Mouse (Mus musculus) olfactory bulb, adult 2 months (tissue): ENCODE results near the gene Clic6. TPM values are rescaled to one million over a fixed set of nuclear protein-coding genes. Genes with fewer than 3 reads are reported as not detected.
"Not testable (repeated sequence)": the region's sequence is repeated elsewhere in the genome, so short reads cannot be mapped to it uniquely, and the experiment has no call there.

Experiments
- H3K27ac ChIP-seq: fragments of 200-500 bp; 2 replicates; pipeline ENCODE4 v1.5.1; 2012; ENCODE audit warnings: low read depth, low read length; ENCODE audit not compliant: insufficient read depth
- H3K4me1 ChIP-seq: fragments of 200-500 bp; 2 replicates; pipeline ENCODE4 v1.6.1; 2012; ENCODE audit warnings: low read length; ENCODE audit not compliant: control insufficient read depth, insufficient read depth
- H3K4me3 ChIP-seq: fragments of 200-500 bp; 2 replicates; pipeline ENCODE4 v1.5.1; 2012; ENCODE audit warnings: mild to moderate bottlenecking, low read depth, low read length, moderate library complexity; ENCODE audit not compliant: insufficient read depth
- CTCF ChIP-seq: fragments of 200-500 bp; IDR thresholded peaks from 2 replicates; pipeline ENCODE4 v1.5.1; 2012; ENCODE audit warnings: low read depth, mild to moderate bottlenecking, low read length, moderate library complexity; ENCODE audit not compliant: insufficient read depth
- POLR2A ChIP-seq: fragments of 200-500 bp; IDR thresholded peaks from 2 replicates; pipeline ENCODE4 v1.6.1; 2012; ENCODE audit warnings: mild to moderate bottlenecking, low read depth, low read length, moderate library complexity; ENCODE audit not compliant: insufficient read depth
- WGBS: fragments of 180-500 bp; shearing (Covaris S2); methylation state at CpG from one replicate; pipeline ENCODE4 v1.1.7; 2018; 5-methylcytosine and 5-hydroxymethylcytosine counted together
- polyA plus RNA-seq: library from polyadenylated mRNA; stranded (reverse); fragments of >200 nt; gene quantifications from 2 replicates; pipeline ENCODE4 v1.2.4, GENCODE M21; 2012; ENCODE audit warnings: low replicate concordance; ENCODE audit not compliant: missing spikeins, insufficient read depth, insufficient read length

The Clic6 gene
- polyA plus RNA-seq, 1 experiment = not detected

DNA sequence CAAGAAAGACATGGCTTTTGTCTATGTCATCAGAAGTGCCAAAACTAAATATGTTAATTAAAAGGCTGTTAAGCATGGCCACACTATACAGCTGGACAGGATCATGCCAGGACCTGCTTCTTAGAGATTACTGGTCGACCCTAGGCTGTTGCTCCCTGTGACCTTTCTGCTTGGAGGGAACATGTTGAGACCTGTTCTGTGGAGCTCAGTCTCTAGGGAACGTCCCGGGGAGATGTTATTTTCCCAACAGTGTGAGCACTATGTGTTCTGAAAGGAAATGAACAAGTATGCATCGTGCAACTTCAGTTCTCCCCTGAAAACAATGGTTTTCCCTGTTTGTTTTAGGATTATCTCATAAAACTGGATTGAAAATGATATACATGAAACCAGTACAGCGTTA lies 17.6 kb downstream of the Clic6 start:
- Histone ChIP-seq H3K4me1 (peaks cover 12% of the 10 kb centered on the region), H3K27ac (no peak overlapping the region), H3K4me3 (no peak overlapping the region)
- WGBS = 76% methylated on average over 5 of the region's 5 CpGs
- TF ChIP-seq CTCF = no peak
- TF ChIP-seq POLR2A = no peak

DNA sequence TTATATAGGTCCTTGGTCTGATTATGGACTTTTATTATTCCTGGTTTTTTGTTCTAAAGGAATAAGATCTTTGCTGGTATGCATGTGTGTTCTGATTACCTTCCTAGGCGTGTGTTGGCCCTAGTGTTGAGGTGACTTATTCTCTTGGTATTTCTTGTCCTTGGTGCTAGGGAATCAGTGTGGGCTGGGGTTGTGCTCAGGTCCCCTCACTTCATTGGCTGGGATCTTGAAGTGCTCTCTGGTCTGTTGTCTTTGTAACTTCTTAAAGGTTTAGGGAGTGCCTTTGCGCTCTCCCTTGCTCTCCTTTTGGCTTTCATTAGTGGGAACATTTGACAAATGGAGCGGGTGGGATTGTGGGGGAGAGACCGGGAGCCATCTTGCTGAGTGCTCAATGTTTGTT lies 22.0 kb downstream of the Clic6 start:
- TF ChIP-seq POLR2A (no peak), CTCF (no peak)
- Histone ChIP-seq H3K4me1 (peaks cover 2% of the 10 kb centered on the region; the same call in 1 of the 2 replicates), H3K27ac (no peak overlapping the region), H3K4me3 (no peak overlapping the region)
- 99% methylated on average over 4 of the region's 4 CpGs for WGBS

GRCm38 (mm10) chr16:92510835-92511772 lies 25.6 kb downstream of the Clic6 start:
- Histone ChIP-seq H3K4me3 (no peak overlapping the region), H3K4me1 (peaks cover 2% of the 10 kb centered on the region; the same call in 1 of the 2 replicates), H3K27ac (no peak overlapping the region)
- WGBS = 41% methylated on average over 13 of the region's 13 CpGs
- TF ChIP-seq CTCF = no peak
- TF ChIP-seq POLR2A = no peak

DNA sequence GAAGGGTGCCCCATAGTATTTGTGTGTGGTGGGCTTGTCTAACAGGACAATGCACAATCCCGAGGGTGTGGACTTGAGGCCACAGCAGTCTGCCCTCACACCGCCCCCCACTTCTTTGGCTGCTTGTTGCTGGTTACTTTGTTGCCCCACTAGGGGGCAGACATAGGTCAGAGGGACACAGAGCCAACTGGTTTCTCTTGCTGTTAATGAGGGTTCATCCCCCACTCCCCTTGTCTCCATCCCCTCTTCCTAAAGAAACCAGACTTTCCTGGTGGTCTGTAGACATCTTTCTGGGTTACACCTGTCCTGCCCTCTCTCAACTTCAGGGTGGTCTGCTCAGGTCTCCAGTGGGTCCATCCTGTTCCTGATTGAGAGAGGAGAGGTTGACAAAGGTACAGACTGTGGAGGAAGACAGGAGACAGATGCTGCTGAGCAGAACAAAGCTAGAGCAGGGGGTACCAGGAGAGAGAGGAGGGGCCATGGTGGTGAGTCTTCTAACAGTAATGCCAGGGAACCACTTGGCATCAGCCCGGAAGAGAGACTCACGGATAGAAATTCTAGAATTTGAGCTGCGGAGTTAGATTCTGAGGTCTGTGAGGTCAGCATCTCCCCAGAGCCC lies 26.3 kb downstream of the Clic6 start:
- no peak overlapping the region for H3K27ac ChIP-seq
- H3K4me1 ChIP-seq = peaks cover 2% of the 10 kb centered on the region; the same call in 1 of the 2 replicates
- WGBS = 54% methylated on average over 5 of the region's 5 CpGs
- no peak for TF ChIP-seq CTCF
- TF ChIP-seq POLR2A = no peak
- H3K4me3 ChIP-seq = no peak overlapping the region

GRCm38 (mm10) chr16:92514896-92515295 lies 29.4 kb downstream of the Clic6 start:
- H3K27ac ChIP-seq, H3K4me1 ChIP-seq, H3K4me3 ChIP-seq: not testable (repeated sequence)
- 79% methylated on average over 9 of the region's 9 CpGs for WGBS

- no peak overlapping the region for H3K4me3 ChIP-seq
- TF ChIP-seq CTCF (no peak), POLR2A (no peak)
- no peak overlapping the region for H3K27ac ChIP-seq
- WGBS = 67% methylated on average over 9 of the region's 9 CpGs
- H3K4me1 ChIP-seq = no peaks in the 10 kb centered on the region
Observed at GRCm38 (mm10) chr16:92516139-92516538, 30.6 kb downstream of the Clic6 start.

DNA sequence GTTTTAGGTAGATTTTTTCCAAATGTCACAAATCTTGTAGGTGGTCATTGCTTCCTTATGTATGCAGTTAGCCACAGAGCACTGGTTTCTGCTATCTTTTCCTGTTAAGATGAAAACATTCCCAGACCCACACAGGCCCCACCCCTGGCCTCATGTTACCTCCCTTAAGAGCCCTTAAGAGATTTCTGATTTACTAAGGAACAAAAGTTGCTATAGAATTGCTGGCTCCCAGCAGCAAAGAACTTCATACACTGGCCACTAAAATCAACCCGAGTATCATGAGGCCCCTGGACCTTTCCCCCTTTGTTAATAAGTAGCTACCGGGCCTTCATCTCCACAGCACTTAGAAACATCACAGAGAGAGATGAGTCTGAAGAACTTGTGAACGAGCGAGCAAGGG lies 33.2 kb downstream of the Clic6 start:
- TF ChIP-seq POLR2A (no peak), CTCF (no peak)
- Histone ChIP-seq H3K27ac (no peak overlapping the region), H3K4me3 (no peak overlapping the region), H3K4me1 (no peaks in the 10 kb centered on the region)
- 81% methylated on average over 4 of the region's 4 CpGs for WGBS

DNA sequence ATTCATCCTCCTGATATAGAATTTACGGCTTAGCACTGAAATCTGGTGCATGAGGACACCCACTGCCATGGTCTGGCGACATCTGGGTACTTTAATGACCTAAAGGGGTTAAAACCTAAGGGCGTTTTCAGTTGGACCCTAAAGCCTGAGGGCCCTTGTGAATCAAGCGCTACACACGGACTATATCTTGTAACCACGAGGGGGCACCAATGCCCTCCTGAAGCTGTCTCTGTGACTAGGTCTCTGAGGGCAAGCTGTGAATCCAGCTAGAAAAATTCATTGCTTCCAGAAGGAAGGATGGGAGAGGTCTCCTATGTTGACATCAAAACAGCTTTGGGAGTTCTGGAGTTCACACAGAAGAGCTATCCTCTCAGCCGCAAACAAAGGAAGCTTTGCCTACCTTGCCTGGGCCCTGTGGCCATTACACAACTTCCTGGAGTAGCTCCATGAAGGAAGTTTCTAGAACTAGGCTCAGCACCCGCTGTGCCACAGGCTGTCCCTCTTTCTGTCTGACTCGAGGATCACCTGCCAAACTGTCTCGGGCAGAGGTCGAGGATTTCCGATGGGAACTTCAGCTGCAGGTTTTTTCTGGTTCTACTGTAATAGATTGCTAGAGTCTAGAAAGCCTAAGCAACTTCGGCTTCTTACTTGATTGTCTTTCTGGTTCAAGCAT lies 34.4 kb downstream of the Clic6 start:
- TF ChIP-seq POLR2A (no peak), CTCF (no peak)
- 57% methylated on average over 13 of the region's 13 CpGs for whole genome bisulfite sequencing
- peaks cover 5% of the 10 kb centered on the region for H3K4me1 ChIP-seq

DNA sequence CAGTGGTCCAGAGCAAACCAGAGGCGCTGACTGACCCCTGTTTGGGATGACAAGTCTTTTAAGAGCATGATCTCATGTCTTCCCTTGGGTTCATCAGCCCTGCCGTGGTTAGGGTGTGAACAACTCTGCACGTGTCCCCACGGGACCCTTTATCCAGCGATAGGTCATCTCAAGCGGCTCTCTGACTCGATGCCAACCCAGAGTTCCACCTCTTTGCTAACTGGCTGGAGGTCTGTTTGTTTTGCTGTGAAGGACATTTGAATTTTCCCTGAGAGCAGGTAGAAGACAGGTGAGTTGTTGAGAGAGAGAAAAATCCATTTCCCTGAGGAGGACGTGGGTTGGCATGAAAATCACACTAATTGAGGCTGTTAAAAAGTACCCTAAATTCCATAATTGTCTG lies 37.8 kb downstream of the Clic6 start:
- H3K27ac ChIP-seq = no peak overlapping the region
- peaks cover 9% of the 10 kb centered on the region for H3K4me1 ChIP-seq
- TF ChIP-seq POLR2A (no peak), CTCF (no peak)
- H3K4me3 ChIP-seq = no peak overlapping the region
- 86% methylated on average over 8 of the region's 8 CpGs for WGBS

More for the DNA sequence above, 34.4 kb downstream of the Clic6 start:
- Histone ChIP-seq H3K27ac (no peak overlapping the region), H3K4me3 (no peak overlapping the region)
